Mouse (Mus musculus) CD4-positive, CD25-positive, alpha-beta regulatory T cell, adult 4 months (primary cell): ENCODE results near the gene Pou4f2. TPM values are rescaled to one million over a fixed set of nuclear protein-coding genes. Genes with fewer than 3 reads are reported as not detected.

ENCODE experiments used
- ATAC-seq: one replicate; pipeline ENCODE4 v1.8.0; 2017
- polyA plus RNA-seq, 2 experiments: library from polyadenylated mRNA; unstranded; fragments of 100-300 nt; shearing (Covaris generic); gene quantifications; one replicate each; pipeline ENCODE4 v1.2.1; 2017

Gene Pou4f2
- not detected for polyA plus RNA-seq

GRCm38 (mm10) chr8:78436071-78436651 lies at the start of gene Pou4f2:
Pou4f2 (minus strand) TSS chr8:78436645.
- ATAC-seq, result no peak

DNA sequence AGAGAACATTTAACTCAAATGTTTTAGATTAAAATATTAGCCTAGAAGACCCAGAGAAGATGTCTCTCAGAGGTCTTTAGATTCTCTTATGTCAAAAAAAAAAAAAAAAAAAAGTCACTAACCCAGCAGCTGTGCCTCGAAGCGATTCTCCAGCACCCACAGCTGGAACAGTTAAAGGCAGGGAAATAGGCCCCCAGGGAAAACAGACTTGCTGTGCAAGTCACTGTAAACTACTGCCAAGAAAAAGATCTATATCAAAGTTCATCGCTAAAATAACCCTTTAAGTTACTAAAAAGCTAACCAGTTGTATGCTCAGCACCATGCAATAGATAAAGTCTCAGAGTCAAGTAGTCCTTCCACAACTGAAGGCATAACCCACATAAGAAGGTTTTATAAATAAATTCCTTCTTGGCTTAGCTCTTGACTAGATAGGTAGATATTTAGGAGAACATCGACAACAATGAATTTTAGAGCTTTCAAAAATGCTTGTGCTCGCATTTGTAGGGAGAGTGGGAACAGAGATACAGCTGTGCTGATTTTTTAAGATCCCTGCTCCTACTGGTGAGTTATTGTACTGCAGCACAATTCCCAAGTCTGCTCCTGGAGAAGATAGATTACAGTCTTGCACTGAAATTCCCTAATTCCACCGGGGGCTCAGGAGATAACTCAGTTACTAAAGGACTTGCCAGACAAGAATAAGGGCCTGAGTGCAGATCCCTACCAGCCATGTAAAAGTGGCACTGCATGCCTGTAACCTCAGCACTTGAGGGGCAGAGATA lies 40.8 kb upstream of the Pou4f2 start:
- no peak for ATAC-seq

DNA sequence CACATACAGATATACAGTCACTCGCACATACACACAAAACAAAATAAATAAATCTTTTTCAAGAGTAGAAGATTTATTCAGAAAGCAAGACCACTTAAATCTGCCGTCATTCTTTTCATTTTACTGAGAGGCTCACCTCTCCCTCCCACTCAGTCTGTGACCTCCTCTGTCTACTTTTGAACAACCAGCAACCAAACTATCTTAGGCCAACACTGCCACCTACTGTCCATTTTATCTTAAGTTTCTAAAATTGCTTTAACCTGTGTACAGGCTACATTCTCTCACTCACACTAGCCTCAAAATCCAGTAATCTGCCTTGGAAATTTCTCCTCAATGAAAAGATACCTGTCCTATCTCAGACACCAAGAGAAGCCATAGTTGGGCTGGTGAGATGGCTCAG lies 31.4 kb upstream of the Pou4f2 start:
- no peak for ATAC-seq

DNA sequence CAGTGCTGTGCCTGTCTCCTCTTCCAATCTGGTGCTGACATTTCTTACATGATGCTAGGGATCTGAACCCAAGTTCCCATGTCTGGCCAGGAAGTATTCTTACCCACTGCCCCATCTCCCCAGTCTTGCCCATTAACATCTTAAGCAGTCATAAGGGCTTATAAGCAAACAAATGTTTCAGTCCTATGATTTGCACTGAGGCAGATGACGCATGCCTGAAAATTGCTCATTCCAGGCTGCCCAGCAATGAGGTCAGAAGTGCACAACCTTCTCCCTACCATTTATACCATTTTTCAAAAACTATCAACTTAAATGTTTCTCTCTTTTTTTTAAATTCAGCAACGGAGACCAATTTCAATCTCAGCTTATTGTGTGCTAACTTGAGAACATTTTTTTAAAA lies 27.5 kb upstream of the Pou4f2 start:
- no peak for ATAC-seq

GRCm38 (mm10) chr8:78456441-78456840 lies 20.0 kb upstream of the Pou4f2 start:
- no peak for ATAC-seq

DNA sequence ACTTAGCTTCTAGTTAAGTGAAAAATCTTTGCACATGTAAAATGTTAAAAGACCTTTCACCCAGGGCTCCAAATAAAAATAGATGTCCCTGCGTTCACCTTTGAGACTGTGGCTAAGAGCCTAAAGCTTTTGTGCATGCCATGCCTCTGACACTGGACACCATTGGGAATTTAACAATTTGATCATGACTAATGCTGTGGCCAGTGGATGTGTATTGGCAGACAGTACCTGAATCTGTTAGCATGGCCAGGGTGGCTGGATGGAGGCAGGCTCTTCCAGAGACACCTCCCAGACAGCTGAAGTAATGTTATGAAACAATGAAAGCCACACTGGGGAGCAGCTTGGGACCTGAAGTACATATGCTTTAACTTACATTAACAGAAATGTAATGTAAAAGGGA lies 6.3 kb upstream of the Pou4f2 start:
- no peak for ATAC-seq

DNA sequence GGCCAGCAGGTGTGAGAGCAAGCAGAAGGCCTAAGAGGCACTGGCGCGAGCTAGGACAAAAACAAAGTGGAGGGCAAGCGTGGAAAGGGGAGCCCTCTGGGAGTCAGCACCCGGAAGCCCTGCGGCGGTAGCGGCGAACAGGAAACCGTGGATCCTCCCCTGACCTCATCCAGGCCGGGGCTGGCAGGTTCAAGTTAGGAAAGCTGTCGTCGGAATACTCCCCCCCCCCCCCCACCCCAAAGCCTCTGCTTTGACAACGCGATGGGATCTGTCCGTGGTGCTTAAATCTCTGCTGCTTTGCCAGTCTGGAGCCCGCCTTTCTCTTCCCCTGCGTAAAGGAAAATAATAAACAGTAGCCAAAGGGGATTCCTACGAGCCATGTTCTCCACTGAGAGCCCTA lies 1.7 kb upstream of the Pou4f2 start:
- no peak for ATAC-seq

DNA sequence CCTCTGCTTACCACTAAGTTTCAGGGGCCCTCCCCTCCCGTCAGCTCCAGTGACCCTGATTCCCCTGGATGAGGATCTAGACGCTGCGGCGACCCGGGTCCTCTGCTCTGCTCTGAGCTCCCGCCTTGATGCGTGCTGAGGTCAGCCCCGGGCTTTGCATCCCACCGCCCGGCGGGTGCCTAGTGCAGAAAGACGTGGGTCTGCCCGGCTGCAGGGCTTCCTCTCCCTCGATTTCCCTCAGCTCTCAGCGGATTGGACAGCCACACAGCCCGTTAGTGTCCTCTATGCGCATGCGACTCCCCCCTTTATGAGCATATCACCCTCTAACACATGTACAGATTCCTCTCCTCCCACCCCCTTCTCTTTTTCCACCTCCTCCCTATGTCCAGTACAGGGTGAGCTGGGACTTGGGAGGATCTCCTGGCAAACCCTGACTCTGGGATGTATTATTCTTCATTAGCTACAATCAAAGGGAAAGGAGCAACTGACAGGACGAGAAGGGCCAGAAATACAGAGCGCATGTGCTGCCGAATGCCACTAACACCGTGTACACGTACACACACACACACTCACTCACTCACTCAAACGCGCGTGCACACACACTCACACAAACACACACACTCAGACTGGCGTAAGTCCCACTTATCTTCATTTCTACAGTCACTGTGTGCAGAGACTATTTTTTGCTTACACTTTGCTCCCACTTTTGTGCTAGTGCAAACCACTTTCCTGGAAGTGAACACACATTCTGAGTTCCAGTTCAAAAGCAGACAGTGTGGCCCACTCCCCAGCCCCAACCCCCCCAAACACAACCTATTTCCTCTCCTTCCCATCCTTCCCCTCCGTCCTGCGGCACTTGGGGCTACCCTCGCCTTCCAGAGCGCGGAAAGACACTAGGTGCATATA lies 948 bp upstream of the Pou4f2 start:
- ATAC-seq, result no peak

DNA sequence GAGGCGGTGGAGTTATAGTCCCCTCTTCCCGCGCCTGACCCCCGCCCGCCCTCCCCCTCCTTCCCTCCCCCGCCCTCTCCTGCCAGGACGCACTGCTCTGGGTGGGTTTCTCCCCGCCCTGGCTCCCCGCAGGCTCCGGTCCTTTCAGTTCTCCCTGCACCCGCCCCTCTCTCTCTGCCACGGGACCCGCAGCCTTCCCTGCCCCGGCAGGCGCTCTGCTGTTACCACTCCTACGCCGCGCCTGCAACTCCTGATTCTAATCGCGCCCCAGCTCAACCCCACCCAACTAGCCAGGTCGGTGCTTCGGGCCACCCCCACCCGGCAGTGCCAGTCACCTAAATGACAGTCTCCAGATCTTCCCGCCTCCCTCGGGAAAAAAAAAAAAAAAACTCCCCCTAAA lies 216 bp upstream of the Pou4f2 start:
- ATAC-seq, result no peak

DNA sequence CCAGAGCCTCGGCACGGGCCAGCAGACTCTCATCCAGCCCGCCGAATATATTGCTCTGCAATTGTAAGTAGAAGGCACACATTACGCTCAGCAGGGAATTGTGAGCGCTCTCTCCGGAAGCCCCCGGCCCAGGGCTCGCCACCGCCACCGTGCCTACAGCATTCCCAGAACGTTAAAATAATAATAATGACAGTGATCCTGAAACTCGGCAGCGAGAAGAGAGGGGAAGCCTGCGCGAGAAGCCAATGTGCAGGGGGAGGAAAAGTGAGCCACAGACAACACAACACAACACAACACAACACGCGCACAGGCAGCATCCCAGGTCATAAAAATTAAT lies 853 bp downstream of the Pou4f2 start:
- no peak for ATAC-seq

- no peak for ATAC-seq
These were observed 1.4 kb downstream of the Pou4f2 start for GRCm38 (mm10) chr8:78434823-78435623.

GRCm38 (mm10) chr8:78434340-78434739 lies 2.1 kb downstream of the Pou4f2 start:
- ATAC-seq, result no peak

GRCm38 (mm10) chr8:78433318-78433717 lies 3.1 kb downstream of the Pou4f2 start:
- no peak for ATAC-seq

DNA sequence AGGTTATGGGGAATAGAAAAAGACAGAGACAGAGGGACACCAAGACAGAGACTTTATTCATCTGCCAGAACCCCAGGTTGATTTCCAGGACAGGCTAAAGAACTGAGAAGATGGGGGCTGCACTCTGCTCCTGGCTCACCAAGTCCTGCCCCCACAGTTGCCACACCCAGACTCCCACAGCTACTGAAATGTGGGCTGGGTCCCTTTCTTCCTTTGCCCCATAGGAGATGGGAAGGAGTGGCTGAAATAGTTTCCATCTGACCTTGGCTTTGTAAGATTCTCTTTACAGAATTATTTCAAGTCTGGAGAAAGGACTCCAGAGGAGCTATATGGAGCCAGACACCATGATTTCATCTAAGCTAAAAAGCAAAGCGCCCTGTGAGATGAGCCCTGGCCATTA lies 4.0 kb downstream of the Pou4f2 start:
- ATAC-seq, result no peak

- no peak for ATAC-seq
These were observed 5.1 kb downstream of the Pou4f2 start for GRCm38 (mm10) chr8:78431356-78431755.

GRCm38 (mm10) chr8:78428148-78428547 lies 8.3 kb downstream of the Pou4f2 start:
- ATAC-seq, result no peak

- ATAC-seq, result no peak
These were observed 8.7 kb downstream of the Pou4f2 start for GRCm38 (mm10) chr8:78427769-78428130.

DNA sequence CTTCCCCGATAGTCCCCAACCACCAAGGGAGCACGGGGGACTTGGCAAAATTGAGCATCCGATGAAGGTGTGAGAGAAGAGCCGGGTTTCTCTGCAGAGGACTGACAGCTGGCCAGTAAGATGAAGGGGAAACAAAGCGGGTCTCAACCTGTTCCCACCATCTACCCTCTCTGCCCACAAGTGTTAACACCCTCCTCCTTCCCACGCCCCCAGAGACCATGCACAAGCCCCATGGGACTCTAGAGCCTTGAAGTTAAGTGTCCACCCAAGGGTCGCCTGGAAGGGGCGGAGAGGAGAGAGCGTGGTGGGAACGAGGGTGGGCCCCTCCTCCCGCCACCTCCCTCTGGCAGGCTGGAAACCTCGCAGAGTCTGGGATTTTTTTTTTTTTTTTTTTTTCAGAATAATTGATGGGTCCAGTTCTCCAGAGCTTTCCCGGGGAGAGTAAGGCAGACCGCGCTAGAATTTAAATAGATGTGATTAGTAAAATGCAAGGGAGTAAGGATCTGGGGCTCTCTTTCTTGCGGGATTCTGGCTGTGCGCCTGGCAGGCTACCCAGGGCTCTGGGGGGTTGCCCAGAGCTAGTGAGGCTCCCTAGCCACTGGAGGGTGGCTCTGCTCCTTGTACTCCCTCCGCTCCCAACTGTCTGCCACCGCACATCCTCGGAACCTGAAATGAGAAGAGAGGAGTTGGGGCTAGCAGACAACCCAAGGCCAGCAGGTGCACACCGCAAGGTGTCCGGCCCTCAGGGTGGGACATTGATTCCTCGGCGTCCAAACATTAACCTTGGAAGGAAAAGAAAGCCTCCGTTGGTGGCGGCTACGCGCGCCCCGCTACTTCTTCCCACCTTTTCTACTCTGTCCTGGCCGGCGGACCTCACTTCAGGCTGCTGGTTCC lies 9.3 kb downstream of the Pou4f2 start:
- ATAC-seq, result no peak

DNA sequence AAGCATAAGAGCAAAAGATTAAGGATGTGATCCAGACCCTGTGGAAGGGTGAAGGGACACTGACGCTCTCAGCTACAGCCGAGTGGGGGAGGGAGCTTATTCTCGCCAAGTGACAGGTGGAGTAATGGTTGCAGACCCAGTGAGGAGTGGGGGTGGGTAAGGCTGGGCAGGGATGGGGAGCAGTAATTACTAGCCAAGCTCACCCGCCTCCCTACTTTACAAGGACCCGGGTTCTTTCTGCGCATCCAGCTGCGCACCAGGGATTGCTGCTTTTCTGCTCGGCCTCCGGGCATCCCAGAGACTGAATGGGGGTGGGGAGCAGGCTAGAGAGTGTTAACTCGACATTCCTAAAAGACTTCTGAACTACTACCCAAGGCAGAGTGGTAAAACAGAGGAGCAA lies 10.0 kb downstream of the Pou4f2 start:
- ATAC-seq, result no peak

- ATAC-seq, result no peak
These were observed 12.5 kb downstream of the Pou4f2 start for GRCm38 (mm10) chr8:78423937-78424336.

GRCm38 (mm10) chr8:78420101-78420503 lies 16.3 kb downstream of the Pou4f2 start:
- ATAC-seq, result no peak

GRCm38 (mm10) chr8:78419272-78419671 lies 17.2 kb downstream of the Pou4f2 start:
- no peak for ATAC-seq
